Mouse (Mus musculus) layer of hippocampus, postnatal 25 days (tissue): ENCODE data around the gene Mterf4. TPM values are rescaled to one million over a fixed set of nuclear protein-coding genes. Genes with fewer than 3 reads are reported as not detected.

ENCODE experiments used
- DNase-seq, 2 experiments: peaks; one replicate each; pipeline ENCODE4 v3.0.0; 2022; ENCODE audit warnings: mixed read lengths in 2 of 2, low spot score in 1 of 2; ENCODE audit errors: extremely low spot score in 1 of 2
- microRNA-seq, 2 experiments: library from miRNA; unstranded; fragments of <30 nt; microRNA quantifications; one replicate each; pipeline ENCODE4 v1.2.0; 2021
- total RNA-seq, 2 experiments: library from RNA; stranded (reverse); gene quantifications; 2 replicates each; pipeline ENCODE4 v1.2.3; 2021

The Mterf4 gene
- total RNA-seq, 2 experiments from 2014 or later, result 22.6 to 23.1 TPM

- no peak for DNase-seq
Observed at GRCm38 (mm10) chr1:93270516-93271240, 35.0 kb downstream of the Mterf4 start.

GRCm38 (mm10) chr1:93268246-93268645 is 37.5 kb downstream of the Mterf4 start:
- DNase-seq, result no peak

- DNase-seq, result no peak
Observed at GRCm38 (mm10) chr1:93267207-93267606, 38.5 kb downstream of the Mterf4 start.

DNA sequence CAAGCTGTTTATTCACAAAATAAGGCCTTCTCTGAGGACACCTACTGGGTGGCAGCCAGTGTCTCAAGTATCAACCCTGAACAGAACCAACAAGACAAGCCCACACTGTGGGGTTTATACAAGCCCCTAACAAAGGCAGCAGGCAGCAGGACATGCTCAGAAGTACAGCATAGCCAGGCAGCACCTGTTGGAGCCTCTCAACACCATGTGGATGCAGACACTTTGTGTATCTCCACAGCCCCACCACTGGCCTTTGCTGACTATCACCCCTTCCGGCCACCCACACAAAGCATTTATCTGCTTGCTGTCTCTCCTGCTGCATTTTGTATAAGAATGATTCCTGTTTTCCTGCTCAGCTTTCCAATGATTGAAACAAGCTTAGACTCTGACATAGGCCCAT is 48.2 kb downstream of the Mterf4 start:
- no peak for DNase-seq

GRCm38 (mm10) chr1:93255761-93256160 is 50.0 kb downstream of the Mterf4 start:
- no peak for DNase-seq

DNA sequence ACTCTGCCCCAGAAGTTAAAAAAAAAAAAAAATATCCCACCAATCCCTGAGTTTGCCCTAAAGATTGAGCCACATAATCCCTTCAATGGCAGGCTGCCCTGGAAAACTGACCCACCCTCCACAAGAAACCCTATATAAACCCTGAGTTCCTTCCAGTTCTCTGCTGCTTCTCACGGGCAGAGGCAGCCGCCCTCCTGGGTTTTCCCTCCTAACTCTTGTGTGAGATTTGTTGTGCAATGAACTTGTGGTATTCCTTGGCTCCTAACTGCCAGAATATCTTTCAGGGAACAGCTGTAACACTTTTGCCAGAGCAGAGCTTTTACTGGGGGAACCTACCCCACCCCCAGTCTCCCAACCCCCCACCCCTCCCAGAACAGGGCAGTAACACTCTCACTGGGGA is 53.1 kb downstream of the Mterf4 start:
- DNase-seq, result no peak

Small RNA genes within 50 kb of the gene (microRNA-seq; reads per million reads assigned to microRNA genes)
- gene Mir6345 (0 reads per million in 2 experiments), gene Mir6901 (0 to 0.18 reads per million in 2 experiments), gene Mir6902 (0 to 0.18 reads per million in 2 experiments)

Other genes with a start within 250 kb of the Mterf4 start
- 100 to 1,000 TPM; 592 to 639 TPM for gene Kif1a, start 204.0 kb downstream of the Mterf4 start, total RNA-seq
- gene Agxt, start 170.7 kb downstream of the Mterf4 start, total RNA-seq, result not detected
- gene 2310007B03Rik, start 145.0 kb downstream of the Mterf4 start, total RNA-seq, result not detected
- under 1 TPM; 0.17 to 0.35 TPM for gene Crocc2, start 137.2 kb downstream of the Mterf4 start, total RNA-seq
- 1 to 10 TPM; 3.8 to 8.1 TPM for gene Sned1, start 70.1 kb downstream of the Mterf4 start, total RNA-seq
- gene Ppp1r7, start 36.9 kb upstream of the Mterf4 start, total RNA-seq, result 10 to 100 TPM; 68.2 to 75.4 TPM
- gene Pask, start 37.6 kb upstream of the Mterf4 start, total RNA-seq, result 1 to 10 TPM; 2.8 to 3.0 TPM
- gene Ano7, start 68.0 kb upstream of the Mterf4 start, total RNA-seq, result under 1 TPM in 1 of 2 experiments, not detected in 1; 0.09 TPM
- gene Hdlbp, start 172.9 kb upstream of the Mterf4 start, total RNA-seq, result 100 to 1,000 TPM; 151 to 158 TPM
- 10 to 100 TPM; 11.0 to 12.9 TPM for gene Farp2, start 206.2 kb upstream of the Mterf4 start, total RNA-seq